Mouse (Mus musculus) midbrain, embryonic 13.5 days (tissue): ENCODE results near the gene Gm5150. TPM values are rescaled to one million over a fixed set of nuclear protein-coding genes. Genes with fewer than 3 reads are reported as not detected.
"Not testable (repeated sequence)": the region's sequence is repeated elsewhere in the genome, so short reads cannot be mapped to it uniquely, and the experiment has no call there.

Source experiments
- ATAC-seq: fragments of 200-750 bp; cut with Nextera tagmentation; 2 replicates; pipeline ENCODE4 v1.8.0; 2017; ENCODE audit warnings: mild to moderate bottlenecking, moderate TSS enrichment, moderate library complexity
- H3K27ac ChIP-seq: fragments of 300-500 bp; sonication (generic); 2 replicates; pipeline ENCODE4 v1.5.1; 2015; ENCODE audit warnings: inconsistent platforms, mild to moderate bottlenecking, moderate library complexity
- H3K27me3 ChIP-seq: fragments of 300-500 bp; sonication (generic); 2 replicates; pipeline ENCODE4 v1.6.1; 2015; ENCODE audit warnings: mild to moderate bottlenecking, inconsistent platforms
- H3K36me3 ChIP-seq: fragments of 300-500 bp; sonication (generic); 2 replicates; pipeline ENCODE4 v1.6.1; 2015; ENCODE audit warnings: mild to moderate bottlenecking, inconsistent platforms
- H3K4me1 ChIP-seq: fragments of 300-500 bp; sonication (generic); replicated peaks from 2 replicates; pipeline ENCODE4 v1.6.1; 2015; ENCODE audit warnings: inconsistent platforms
- H3K4me2 ChIP-seq: fragments of 300-500 bp; sonication (generic); replicated peaks from 2 replicates; pipeline ENCODE4 v1.6.1; 2015; ENCODE audit warnings: moderate library complexity, mild to moderate bottlenecking, inconsistent platforms
- H3K4me3 ChIP-seq: fragments of 300-500 bp; sonication (generic); replicated peaks from 2 replicates; pipeline ENCODE4 v1.5.1; 2015; ENCODE audit warnings: mild to moderate bottlenecking, inconsistent platforms
- H3K9ac ChIP-seq: fragments of 300-500 bp; sonication (generic); replicated peaks from 2 replicates; pipeline ENCODE4 v1.6.1; 2015; ENCODE audit warnings: mild to moderate bottlenecking, inconsistent platforms
- H3K9me3 ChIP-seq: fragments of 300-500 bp; sonication (generic); 2 replicates; pipeline ENCODE4 v1.6.1; 2016; ENCODE audit warnings: mild to moderate bottlenecking, inconsistent platforms
- WGBS: fragments of 180-500 bp; shearing (Covaris S2); methylation state at CpG from one replicate; pipeline ENCODE4 v1.1.7; 2015; 5-methylcytosine and 5-hydroxymethylcytosine counted together
- polyA plus RNA-seq: library from polyadenylated mRNA; unstranded; fragments of >200 nt; fragmentation: Nextera tagmentation; extraction: Ambion mirVana; gene quantifications from 2 replicates; pipeline ENCODE4 v1.2.1, GENCODE M21; 2015

Gm5150 gene
- not detected in 2 replicates for polyA plus RNA-seq

DNA sequence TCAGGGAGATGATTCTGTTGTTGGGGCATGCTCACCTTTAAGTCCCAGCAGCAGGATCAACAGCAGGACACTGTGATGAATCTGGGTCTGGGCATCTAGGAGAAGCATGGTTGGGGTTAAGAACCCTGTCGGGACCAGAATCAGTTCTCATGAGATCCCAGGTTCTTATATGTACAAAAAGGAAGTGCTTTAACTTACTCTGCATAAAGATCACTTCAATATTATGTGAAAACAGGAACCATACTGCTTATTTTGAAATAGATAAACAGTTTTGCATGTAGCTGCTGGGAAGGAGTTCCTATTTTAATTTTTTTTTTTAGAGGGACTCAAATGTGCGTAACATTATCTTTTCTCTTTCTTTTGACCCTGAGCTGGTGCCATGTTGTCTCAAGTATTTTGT, at the start of gene Gm5150:
TSS of gene Gm5150 (minus strand) at position 223 of the 400 bp plus-strand sequence.
- no peak for ATAC-seq
- no peak within 1 kb of the TSS for H3K9ac ChIP-seq
- H3K27me3 ChIP-seq, result no peaks in the 10 kb centered on the region
- H3K27ac ChIP-seq, result no peak within 1 kb of the TSS
- no peaks in the 10 kb centered on the region for H3K4me1 ChIP-seq
- H3K4me2 ChIP-seq, result no peak within 1 kb of the TSS
- no peaks in the 10 kb centered on the region for H3K36me3 ChIP-seq
- H3K4me3 ChIP-seq, result no peak within 1 kb of the TSS
- no peaks in the 10 kb centered on the region for H3K9me3 ChIP-seq
- WGBS, result 89% methylated on average over 2 of the region's 2 CpGs

DNA sequence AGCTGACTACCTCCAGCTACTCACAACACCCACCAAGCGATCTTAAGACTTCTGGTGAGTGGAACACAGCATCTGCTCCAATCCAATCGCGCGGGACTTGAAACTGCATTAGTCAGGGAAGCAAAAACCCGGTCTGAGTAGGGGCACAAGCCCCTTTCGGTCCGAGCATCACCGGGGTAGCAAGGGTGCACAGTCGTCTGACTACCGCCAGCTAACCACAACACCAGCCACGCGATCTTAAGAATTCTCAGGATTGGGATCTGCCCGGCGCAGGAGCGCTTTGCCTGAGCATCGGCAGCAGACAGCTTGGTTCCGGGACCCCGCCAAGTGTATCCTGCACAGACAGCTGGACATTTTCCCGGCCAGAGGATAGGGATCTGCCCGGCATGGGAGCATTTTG, 45.5 kb upstream of the Gm5150 start:
- not testable (repeated sequence) for H3K27me3 ChIP-seq, H3K9me3 ChIP-seq, ATAC-seq, H3K9ac ChIP-seq, H3K4me3 ChIP-seq, H3K36me3 ChIP-seq, H3K27ac ChIP-seq, H3K4me1 ChIP-seq, H3K4me2 ChIP-seq
- WGBS, result 82% methylated on average over 20 of the region's 20 CpGs

DNA sequence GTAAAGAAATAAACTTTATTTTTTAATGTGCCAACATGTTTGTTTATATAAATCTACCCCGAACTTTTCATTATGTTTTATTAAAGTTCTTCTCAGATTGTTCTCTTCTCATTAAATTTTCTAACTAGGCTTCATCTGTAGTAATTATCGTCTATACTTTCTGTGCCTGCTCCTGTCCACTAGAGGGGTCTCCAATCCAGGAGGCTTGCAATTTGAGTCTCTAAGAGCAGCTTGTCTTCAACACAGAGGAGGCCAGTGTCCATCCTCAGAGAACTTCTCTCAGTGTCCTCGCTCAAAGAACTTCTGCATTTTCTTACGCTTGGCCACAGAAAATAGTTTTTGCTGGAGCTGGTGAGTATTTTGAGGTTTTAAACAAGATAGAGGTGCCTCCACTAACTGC, 41.1 kb upstream of the Gm5150 start:
- H3K36me3 ChIP-seq, result no peaks in the 10 kb centered on the region
- no peak overlapping the region for H3K4me3 ChIP-seq
- no peak overlapping the region for H3K9ac ChIP-seq
- no peak for ATAC-seq
- H3K27me3 ChIP-seq, result no peaks in the 10 kb centered on the region
- no peak overlapping the region for H3K4me2 ChIP-seq
- H3K9me3 ChIP-seq, result 0 out of 2 replicates have a peak, but pooled peaks cover 3% of the 10 kb centered on the region
- WGBS, result 70% methylated on average over 4 of the region's 4 CpGs
- no peak overlapping the region for H3K27ac ChIP-seq
- no peaks in the 10 kb centered on the region for H3K4me1 ChIP-seq

DNA sequence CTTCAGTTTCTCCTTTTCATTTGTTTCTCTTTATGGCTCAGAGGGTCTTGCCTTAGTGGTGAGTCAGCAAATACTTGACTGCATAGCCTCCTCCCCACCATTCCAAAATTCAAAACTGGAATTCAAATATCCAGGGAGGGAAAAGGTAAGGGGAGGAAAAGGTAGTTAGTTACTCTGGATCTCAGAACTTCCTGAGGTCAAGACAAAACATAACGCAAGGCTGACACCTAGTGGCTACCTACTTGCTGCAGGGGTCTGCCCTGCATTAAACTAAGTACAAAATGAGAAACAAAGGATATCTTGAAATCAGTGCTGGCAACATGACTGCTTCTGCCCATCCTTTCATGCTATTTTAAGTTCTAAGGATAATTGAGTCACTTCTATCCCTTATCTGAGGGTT, 37.1 kb upstream of the Gm5150 start:
- H3K4me1 ChIP-seq, result no peaks in the 10 kb centered on the region
- no peaks in the 10 kb centered on the region for H3K27me3 ChIP-seq
- H3K36me3 ChIP-seq, result no peaks in the 10 kb centered on the region
- H3K4me3 ChIP-seq, result no peak overlapping the region
- no peak overlapping the region for H3K9ac ChIP-seq
- no peak overlapping the region for H3K27ac ChIP-seq
- no peak overlapping the region for H3K4me2 ChIP-seq
- WGBS, result 5% methylated on average over 1 of the region's 1 CpGs
- no peaks in the 10 kb centered on the region for H3K9me3 ChIP-seq
- ATAC-seq, result peak; percentile 62; the same call in 1 of the 2 replicates

DNA sequence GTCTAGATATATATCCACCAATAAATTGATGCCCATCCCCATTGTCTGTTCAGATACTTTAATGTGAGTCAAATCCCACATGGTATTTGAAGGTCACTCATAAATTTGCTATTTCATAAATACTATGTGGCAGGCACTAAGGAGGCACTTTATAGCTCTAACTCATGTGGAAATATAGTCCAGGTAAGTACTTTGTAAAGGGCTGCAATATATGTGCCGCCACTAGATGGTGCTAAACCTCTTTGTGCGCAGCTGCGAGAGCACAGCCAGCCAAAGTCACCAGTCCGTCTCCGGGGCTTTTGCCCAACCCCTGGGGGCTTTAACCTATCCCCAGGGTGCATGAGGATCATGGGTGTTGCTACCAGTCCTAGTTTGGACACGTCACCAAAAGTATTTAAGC, 18.8 kb upstream of the Gm5150 start:
- H3K27me3 ChIP-seq, H3K36me3 ChIP-seq, H3K27ac ChIP-seq, H3K9ac ChIP-seq, H3K9me3 ChIP-seq, H3K4me1 ChIP-seq, H3K4me3 ChIP-seq: not testable (repeated sequence)
- 0 out of 2 replicates have a peak overlapping the region, but pooled peaks have one; percentile 15 for H3K4me2 ChIP-seq
- 5% methylated on average over 6 of the region's 6 CpGs for WGBS
- peak; percentile 71 for ATAC-seq

DNA sequence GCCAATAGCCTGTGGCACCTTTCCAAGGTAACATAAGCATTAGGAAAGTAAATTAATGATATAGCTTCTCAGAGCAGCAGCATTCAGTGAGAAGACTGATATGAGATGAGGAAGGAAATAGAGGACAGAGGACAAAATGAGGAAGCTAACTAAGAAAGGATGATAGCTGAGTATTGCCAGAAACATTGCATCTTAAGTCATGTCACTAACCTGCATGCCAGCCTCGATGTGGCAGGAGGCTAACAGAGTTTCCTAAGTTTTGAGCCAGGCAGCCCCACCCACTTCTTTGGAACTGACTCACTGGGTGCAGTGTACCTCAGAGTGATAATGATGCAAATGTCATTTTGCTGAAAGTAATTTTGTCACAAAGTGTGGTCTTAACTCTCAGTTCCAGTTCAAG, 16.0 kb upstream of the Gm5150 start:
- H3K4me1 ChIP-seq, result no peaks in the 10 kb centered on the region
- no peaks in the 10 kb centered on the region for H3K36me3 ChIP-seq
- H3K27me3 ChIP-seq, result no peaks in the 10 kb centered on the region
- no peak for ATAC-seq
- no peak overlapping the region for H3K4me3 ChIP-seq
- H3K4me2 ChIP-seq, result no peak overlapping the region
- H3K9me3 ChIP-seq, result no peaks in the 10 kb centered on the region
- H3K9ac ChIP-seq, result no peak overlapping the region
- 61% methylated on average over 1 of the region's 1 CpGs for WGBS
- no peak overlapping the region for H3K27ac ChIP-seq

DNA sequence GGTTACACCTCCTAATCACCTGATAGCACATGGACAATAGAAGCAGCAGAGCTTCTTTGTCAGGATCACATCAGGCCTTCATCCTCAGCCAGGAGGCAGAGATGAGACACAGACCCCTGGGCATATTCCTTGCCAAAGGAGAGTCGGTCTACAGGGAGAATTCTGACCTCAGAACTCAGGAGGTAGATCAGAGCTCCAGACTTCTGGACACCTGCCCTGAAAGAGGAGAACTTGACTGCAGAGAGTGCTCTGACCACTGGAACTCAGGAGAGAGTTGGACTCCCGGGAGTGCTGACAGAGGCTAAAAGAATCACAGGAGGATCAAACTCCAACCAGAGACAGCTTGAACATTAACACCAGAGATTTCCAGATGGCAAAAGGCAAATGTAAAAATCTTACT, 8.2 kb upstream of the Gm5150 start:
- 85% methylated on average over 2 of the region's 2 CpGs for WGBS
- H3K4me2 ChIP-seq, H3K9ac ChIP-seq, ATAC-seq, H3K4me3 ChIP-seq, H3K9me3 ChIP-seq, H3K27me3 ChIP-seq, H3K27ac ChIP-seq, H3K4me1 ChIP-seq, H3K36me3 ChIP-seq: not testable (repeated sequence)

DNA sequence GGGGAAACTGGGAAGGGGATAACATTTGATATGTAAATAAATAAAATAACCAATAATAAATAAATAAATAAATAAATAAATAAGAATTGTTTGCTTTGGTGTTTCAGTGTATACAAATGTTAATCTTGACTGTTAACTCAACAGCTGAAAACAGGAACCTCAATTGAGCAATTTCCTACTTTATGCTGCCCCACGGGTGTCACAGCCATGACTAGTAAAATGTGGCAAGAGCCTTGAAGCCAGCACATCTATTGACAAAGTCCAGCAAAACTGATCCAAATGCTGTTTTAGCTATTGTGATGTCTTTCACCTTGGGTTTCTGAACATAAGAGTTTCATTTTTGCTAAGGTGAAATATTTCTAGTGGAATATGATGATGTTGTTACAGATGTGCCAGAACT, 1.6 kb upstream of the Gm5150 start:
- 76% methylated on average over 1 of the region's 1 CpGs for WGBS
- no peak for ATAC-seq
- H3K9ac ChIP-seq, result no peak overlapping the region
- H3K36me3 ChIP-seq, result no peaks in the 10 kb centered on the region
- H3K4me1 ChIP-seq, result no peaks in the 10 kb centered on the region
- no peaks in the 10 kb centered on the region for H3K27me3 ChIP-seq
- H3K9me3 ChIP-seq, result no peaks in the 10 kb centered on the region
- H3K27ac ChIP-seq, result no peak overlapping the region
- no peak overlapping the region for H3K4me3 ChIP-seq
- H3K4me2 ChIP-seq, result no peak overlapping the region

DNA sequence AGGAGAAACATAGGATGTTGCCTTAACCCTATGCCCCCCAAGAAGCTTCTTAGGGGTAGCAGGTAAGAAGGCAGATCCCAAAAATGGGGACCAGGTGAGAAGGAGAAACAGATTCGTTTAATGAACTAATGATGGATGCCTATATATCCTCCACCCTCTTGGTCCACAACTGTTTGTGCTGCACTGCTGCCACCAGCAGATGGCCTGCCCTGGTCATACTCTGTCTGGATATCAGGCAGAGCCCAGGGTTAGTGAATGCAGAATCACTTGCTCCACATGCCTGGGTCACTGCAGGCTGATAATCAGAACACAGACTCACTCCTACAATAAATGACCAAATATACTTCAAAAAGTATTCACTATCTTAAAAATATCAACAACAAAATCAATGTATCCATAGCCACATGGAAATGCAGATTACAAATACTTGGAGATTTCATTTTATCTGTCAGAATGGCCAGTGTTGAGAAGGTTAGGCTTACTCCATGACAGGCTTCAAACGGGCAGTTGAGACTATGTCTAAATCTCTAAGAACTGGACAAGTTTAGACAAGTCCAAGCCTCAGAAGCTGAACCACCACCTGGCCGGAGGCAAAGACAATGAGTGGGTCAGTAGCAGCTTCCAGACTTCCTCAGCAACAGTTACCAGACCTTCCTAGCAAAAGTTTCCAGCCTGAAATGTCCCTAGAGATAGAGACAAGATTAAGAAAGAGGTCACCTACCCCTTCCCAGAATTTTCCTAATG, 2.2 kb downstream of the Gm5150 start:
- Histone ChIP-seq H3K4me1 (no peaks in the 10 kb centered on the region), H3K4me2 (no peak overlapping the region), H3K27ac (no peak overlapping the region), H3K36me3 (no peaks in the 10 kb centered on the region), H3K9me3 (no peaks in the 10 kb centered on the region), H3K27me3 (no peaks in the 10 kb centered on the region), H3K9ac (no peak overlapping the region), H3K4me3 (no peak overlapping the region)
- ATAC-seq, result no peak
- WGBS, result 76% methylated on average over 3 of the region's 3 CpGs

DNA sequence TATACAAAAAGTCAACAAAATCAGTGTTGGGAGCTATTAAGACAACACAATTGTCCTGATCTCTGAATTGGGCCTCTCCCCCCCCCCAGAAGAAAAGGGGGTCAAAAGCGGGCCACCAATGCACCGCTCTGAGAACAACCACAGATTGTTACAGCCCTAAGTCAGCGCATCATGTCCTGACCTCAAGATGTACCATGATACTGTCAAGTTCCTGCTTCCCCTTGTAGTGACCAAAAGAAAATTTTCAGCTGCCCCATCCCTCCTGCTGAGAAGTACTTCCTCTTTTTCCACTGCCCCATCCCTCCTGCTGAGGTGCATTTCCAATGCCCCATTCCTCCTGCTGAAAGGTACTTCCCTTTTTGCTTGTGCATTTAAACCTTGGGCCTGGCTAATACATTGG, 6.8 kb downstream of the Gm5150 start:
- H3K4me1 ChIP-seq, H3K27ac ChIP-seq, H3K27me3 ChIP-seq, ATAC-seq, H3K36me3 ChIP-seq, H3K4me3 ChIP-seq, H3K9me3 ChIP-seq, H3K4me2 ChIP-seq, H3K9ac ChIP-seq: not testable (repeated sequence)
- WGBS, result 92% methylated on average over 3 of the region's 3 CpGs

DNA sequence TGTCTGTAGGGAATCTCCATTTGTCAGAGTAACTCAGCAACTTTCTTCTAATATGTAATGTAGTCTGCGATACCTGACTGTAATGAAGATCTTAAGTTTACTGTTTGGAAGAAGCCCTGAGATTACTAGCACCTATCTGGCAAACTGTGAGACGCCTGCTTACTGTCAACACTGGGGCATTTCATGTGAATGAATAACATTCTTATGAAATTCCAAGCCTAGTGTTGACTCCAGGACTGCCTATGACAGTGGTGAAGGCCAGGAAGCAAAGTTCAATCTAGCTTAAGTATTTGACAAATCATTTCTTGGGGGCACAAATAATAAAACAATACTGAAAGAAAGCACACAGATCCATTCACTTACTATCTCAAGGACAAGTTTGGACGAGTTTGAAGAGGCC, 24.0 kb downstream of the Gm5150 start:
- WGBS, result 73% methylated on average over 3 of the region's 3 CpGs
- no peak for ATAC-seq

DNA sequence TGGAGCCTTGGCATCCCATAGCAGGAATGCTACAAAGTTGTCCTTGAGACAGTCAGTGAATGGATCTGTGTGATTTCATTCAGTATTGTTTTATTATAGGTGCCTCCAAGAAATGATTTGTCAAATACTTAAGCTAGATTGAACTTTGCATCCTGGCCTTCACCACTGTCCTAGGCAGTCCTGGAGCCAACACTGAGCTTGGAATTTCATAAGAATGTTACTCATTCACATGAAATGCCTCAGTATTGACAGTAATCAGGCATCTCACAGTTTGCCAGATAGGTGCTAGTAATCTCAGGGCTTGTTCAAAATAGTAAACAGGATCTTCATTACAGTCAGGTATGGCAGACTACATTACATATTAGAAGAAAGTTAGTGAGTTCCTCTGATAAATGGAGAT, 49.3 kb downstream of the Gm5150 start:
- no peak for ATAC-seq

More for the DNA sequence above, 24.0 kb downstream of the Gm5150 start:
- H3K4me1 ChIP-seq, result no peaks in the 10 kb centered on the region
- H3K4me3 ChIP-seq, result no peak overlapping the region
- no peak overlapping the region for H3K4me2 ChIP-seq
- H3K9ac ChIP-seq, result no peak overlapping the region
- no peaks in the 10 kb centered on the region for H3K27me3 ChIP-seq
- peaks cover 3% of the 10 kb centered on the region; the same call in 1 of the 2 replicates for H3K9me3 ChIP-seq
- no peaks in the 10 kb centered on the region for H3K36me3 ChIP-seq
- no peak overlapping the region for H3K27ac ChIP-seq

More for the DNA sequence above, 49.3 kb downstream of the Gm5150 start:
- H3K27me3 ChIP-seq, result no peaks in the 10 kb centered on the region
- no peak overlapping the region for H3K4me2 ChIP-seq
- no peak overlapping the region for H3K9ac ChIP-seq
- H3K36me3 ChIP-seq, result no peaks in the 10 kb centered on the region
- H3K27ac ChIP-seq, result no peak overlapping the region
- H3K4me3 ChIP-seq, result no peak overlapping the region
- peaks cover 20% of the 10 kb centered on the region for H3K9me3 ChIP-seq
- H3K4me1 ChIP-seq, result no peaks in the 10 kb centered on the region
